Mouse (Mus musculus): ENCODE results near the gene Arhgap15. TPM values are rescaled to one million over a fixed set of nuclear protein-coding genes. Genes with fewer than 3 reads are reported as not detected.
"Not testable (repeated sequence)": the region's sequence is repeated elsewhere in the genome, so short reads cannot be mapped to it uniquely, and the experiment has no call there.

Arhgap15 gene
- polyA plus RNA-seq (2012; rRNA removed), result 0.57 and 0.71 TPM in 2 replicates

DNA sequence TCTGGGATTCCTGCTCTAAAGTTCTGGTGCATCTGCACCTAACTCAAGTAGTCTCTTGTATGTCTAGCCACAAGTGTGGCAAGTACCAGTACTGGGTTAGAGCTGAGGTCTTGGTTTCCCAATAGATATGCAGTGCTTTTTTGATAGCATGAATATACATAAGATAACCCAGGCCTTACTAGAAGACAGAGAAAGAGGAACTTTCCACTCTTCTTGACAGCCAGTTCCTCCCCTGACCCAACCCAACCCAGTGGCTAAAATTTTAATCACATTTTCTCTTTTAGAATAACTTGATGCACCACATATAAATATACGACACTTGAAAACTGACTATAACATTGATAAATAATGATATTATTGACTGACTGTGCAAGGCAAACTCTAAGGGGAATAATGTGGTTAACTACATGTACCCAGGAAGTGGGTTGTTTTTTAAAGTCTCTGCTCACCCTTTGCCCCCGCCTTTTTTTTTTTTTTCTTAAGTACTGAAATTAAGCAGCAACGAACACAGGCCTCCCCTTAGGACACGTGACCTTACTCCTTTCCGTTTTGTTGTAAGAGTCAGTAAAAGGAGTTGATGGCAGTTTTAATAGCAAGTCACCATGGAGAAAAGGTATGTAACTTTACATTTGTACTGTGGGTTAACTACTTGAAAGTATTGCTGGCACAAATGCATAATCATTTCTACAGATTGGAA is at the start of gene Arhgap15:
Arhgap15 (plus strand) TSS at position 538 of the 697 bp plus-strand sequence.
- TF ChIP-seq CTCF (IDR thresholded peaks at IDR 0.05; ENCODE audit: borderline replicate concordance, extremely low read depth, insufficient read depth, insufficient read length), result no peak
- no peak for TF ChIP-seq POLR2A (IDR thresholded peaks at IDR 0.05; ENCODE audit: borderline replicate concordance, extremely low read depth, insufficient read depth, insufficient read length, poor library complexity, severe bottlenecking)
- DNase-seq (ENCODE audit: low read depth), result no peak

DNA sequence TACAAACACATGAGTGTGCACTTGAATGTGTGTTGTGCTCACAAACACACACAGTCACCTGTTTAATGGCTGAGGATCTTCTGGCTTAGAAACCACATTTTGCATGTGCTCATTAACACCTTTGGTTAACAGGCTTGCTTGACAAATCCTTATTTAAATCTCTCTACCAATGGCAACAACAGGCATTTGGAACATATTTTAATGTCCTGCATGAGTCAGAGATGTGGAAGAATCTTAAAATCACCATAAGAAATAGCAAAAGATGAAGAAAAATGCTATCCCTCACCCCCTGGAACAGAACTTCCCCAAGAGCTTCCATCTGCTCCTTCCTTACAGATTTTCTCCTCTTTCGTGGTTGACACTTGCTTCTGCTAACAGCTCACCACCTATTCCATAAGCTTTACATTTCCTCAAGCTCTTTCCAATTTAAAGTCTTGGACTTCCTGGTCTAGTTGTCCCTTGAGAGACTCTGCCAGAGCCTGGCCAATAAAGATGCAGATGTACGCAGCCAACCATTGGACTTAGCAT is 35.9 kb upstream of the Arhgap15 start:
- no peak for DNase-seq (ENCODE audit: low read depth)
- TF ChIP-seq POLR2A (IDR thresholded peaks at IDR 0.05; ENCODE audit: borderline replicate concordance, extremely low read depth, insufficient read depth, insufficient read length, poor library complexity, severe bottlenecking), result no peak
- no peak for TF ChIP-seq CTCF (IDR thresholded peaks at IDR 0.05; ENCODE audit: borderline replicate concordance, extremely low read depth, insufficient read depth, insufficient read length)

DNA sequence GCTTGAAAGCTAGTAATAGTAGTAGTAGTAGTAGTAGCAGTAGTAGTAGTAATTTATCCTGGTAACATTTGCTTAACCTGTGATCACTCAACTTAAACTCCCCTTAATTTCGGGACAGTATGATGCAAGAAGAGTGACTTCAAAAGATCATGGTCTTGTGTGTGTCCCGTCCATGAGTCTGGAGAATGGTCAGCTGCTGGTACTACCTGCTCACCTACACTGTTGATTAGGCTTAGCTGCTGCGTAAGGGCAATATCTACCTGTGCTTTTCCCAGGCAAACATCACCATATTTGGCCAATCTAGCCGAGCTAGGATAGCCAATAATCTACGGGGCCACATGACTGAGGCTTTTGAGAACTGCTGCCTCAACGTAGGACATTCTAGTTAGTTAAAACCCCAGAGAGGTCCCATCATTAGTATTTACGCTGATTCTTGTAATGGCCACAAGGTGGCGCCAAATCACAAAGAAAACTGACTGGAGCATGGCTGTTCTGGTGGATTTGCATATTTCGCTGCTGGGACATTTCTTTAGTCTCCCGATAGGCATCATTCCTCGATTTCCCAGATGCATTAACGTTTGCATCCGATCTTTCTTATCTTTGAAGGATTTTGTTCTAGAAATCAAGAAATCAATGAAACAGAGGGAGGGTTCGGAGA is 26.0 kb upstream of the Arhgap15 start:
- no peak for TF ChIP-seq POLR2A (IDR thresholded peaks at IDR 0.05; ENCODE audit: borderline replicate concordance, extremely low read depth, insufficient read depth, insufficient read length, poor library complexity, severe bottlenecking)
- peak; percentile 82; the same call in 1 of the 2 replicates for TF ChIP-seq CTCF (IDR thresholded peaks at IDR 0.05; ENCODE audit: borderline replicate concordance, extremely low read depth, insufficient read depth, insufficient read length)
- peak; percentile 94 for DNase-seq (ENCODE audit: low read depth)

DNA sequence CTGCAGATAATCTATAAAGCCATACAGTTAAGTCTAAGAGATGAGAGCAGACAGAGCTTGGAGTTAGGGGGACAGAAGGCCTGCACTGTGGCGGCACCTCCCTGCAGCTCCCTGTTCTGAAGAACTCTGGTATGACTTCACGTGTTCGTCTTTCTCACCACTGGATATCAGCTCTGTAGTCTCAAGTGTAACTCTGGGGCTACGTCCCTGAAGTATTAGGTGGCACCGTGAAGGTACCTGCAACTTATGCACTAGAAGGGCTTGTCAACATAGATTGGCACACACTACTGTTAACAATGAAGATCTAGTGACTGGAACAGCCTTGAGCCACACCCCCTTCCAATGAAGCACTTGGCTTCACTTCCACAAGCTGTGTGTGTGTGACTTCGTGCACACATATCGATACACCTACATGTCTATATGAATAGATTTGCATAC is 25.5 kb upstream of the Arhgap15 start:
- DNase-seq (ENCODE audit: low read depth), result no peak
- no peak for TF ChIP-seq POLR2A (IDR thresholded peaks at IDR 0.05; ENCODE audit: borderline replicate concordance, extremely low read depth, insufficient read depth, insufficient read length, poor library complexity, severe bottlenecking)
- no peak for TF ChIP-seq CTCF (IDR thresholded peaks at IDR 0.05; ENCODE audit: borderline replicate concordance, extremely low read depth, insufficient read depth, insufficient read length)

DNA sequence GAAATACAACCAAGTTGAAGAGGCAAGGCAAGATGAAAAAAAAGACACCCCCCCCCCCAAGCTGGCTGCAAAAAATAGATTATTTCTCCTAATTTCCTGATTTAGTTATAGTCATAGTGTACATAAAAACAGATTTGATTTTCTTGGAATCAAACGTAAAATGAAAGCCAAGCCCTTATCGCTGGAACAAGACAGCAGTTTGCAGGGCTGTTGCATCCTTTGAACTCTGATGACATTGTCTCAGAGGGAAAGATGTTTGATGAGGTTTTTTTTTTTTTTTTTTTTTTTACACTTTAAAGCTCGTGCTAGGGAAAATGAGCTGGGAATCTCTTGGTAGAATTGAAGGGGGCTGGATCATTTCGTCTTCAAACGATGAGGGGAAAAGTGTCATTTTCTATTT is 21.4 kb upstream of the Arhgap15 start:
- no peak for DNase-seq (ENCODE audit: low read depth)
- no peak for TF ChIP-seq CTCF (IDR thresholded peaks at IDR 0.05; ENCODE audit: borderline replicate concordance, extremely low read depth, insufficient read depth, insufficient read length)
- TF ChIP-seq POLR2A (IDR thresholded peaks at IDR 0.05; ENCODE audit: borderline replicate concordance, extremely low read depth, insufficient read depth, insufficient read length, poor library complexity, severe bottlenecking), result no peak

DNA sequence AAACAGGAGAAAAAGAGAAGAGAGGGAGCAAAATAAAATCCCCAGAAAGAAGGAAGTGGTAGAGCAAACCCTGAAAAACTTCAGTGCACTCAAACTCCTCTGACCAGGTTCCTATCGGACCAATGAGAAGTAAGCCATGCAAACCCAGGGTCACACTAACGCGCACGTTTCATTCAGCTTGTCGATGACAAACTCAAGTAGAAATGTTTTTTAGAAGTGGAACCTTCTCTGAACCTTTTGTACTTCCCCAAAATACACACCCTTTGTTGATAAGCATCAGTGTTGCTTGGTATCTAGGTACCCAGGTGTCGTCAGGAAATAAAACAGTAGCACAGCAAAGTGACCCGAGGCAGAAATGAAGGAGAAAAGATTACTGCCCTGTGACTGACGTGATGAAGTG is 20.9 kb upstream of the Arhgap15 start:
- TF ChIP-seq POLR2A (IDR thresholded peaks at IDR 0.05; ENCODE audit: borderline replicate concordance, extremely low read depth, insufficient read depth, insufficient read length, poor library complexity, severe bottlenecking) (no peak), CTCF (IDR thresholded peaks at IDR 0.05; ENCODE audit: borderline replicate concordance, extremely low read depth, insufficient read depth, insufficient read length) (no peak)
- DNase-seq (ENCODE audit: low read depth), result no peak

DNA sequence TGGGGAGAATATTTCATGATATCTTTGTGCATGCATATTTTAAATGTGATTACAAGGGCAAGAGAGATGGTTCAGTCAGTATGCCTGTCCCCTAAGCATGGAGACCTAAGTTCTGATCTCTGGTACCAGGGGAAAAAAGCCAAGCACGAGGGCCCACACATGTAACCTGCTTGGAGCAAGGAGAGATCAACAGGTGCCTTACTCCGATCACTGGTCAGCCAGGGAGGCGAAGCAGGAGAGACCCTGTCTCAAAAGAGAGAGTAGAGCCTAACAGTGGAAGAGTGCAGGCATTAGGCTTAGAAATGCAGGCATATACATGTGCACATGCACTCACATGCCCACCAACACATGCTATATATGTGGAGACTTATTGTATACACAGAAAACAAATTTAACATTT is 19.8 kb upstream of the Arhgap15 start:
- TF ChIP-seq POLR2A (IDR thresholded peaks at IDR 0.05; ENCODE audit: borderline replicate concordance, extremely low read depth, insufficient read depth, insufficient read length, poor library complexity, severe bottlenecking) (no peak), CTCF (IDR thresholded peaks at IDR 0.05; ENCODE audit: borderline replicate concordance, extremely low read depth, insufficient read depth, insufficient read length) (no peak)
- no peak for DNase-seq (ENCODE audit: low read depth)

DNA sequence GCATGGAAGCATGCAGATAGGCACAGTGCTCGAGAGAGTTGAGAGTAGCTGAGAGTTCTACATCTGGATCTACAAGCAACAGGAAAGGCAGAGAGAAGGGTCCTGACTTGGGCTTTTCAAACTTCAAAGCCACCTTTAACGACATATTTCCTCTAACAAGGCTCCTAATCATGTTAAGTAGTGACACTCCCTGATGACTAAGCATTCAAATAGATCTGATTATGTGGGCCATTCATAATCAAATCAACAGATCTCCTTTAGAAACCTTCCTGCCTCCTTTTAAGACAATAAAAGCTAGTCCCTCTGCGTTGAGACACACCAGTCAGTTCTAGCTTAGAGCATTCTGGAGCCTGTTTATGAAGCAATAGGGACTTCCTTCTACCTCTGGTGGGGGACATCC is 16.2 kb upstream of the Arhgap15 start:
- DNase-seq (ENCODE audit: low read depth), result no peak
- TF ChIP-seq POLR2A (IDR thresholded peaks at IDR 0.05; ENCODE audit: borderline replicate concordance, extremely low read depth, insufficient read depth, insufficient read length, poor library complexity, severe bottlenecking) (no peak), CTCF (IDR thresholded peaks at IDR 0.05; ENCODE audit: borderline replicate concordance, extremely low read depth, insufficient read depth, insufficient read length) (no peak)

DNA sequence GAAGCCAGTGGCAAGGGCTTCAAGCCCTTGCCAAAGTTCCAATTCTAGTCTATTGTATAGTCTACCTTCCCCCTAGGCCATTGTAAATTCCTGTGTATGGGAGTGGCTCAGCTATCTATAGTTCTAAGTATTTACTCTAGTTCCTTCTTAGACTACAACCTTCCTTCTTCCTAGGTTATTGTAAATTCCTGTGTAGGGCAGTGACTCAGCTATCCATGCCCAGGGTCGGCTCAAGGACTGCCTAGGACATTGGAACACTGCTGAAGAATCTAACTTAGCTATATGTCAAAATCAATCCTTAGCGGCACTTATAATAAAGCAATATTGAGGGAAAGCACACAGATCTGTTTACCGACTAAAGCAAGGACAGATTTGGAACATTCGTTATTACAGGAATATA is 13.6 kb upstream of the Arhgap15 start:
- not testable (repeated sequence) for DNase-seq (ENCODE audit: low read depth)

DNA sequence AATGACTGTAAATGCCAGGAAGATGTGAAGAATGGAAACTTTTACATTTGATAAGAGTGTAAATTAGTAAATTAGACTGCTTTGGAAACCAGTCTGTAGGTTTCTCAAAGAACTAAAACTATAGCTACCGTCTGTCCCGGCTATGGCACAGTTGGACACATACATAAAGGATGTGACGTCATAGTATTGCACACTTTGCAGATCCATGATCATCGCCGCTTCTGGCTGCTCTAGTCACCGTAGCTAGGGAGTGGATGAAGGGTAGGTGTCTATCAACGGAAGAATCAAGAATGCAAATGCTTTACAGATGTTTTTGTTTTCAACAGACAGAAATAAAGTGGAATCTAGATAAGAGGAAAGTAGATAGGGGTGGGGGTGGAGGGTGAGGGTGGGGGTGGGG is 11.1 kb upstream of the Arhgap15 start:
- TF ChIP-seq POLR2A (IDR thresholded peaks at IDR 0.05; ENCODE audit: borderline replicate concordance, extremely low read depth, insufficient read depth, insufficient read length, poor library complexity, severe bottlenecking), result no peak
- TF ChIP-seq CTCF (IDR thresholded peaks at IDR 0.05; ENCODE audit: borderline replicate concordance, extremely low read depth, insufficient read depth, insufficient read length), result no peak
- no peak for DNase-seq (ENCODE audit: low read depth)

DNA sequence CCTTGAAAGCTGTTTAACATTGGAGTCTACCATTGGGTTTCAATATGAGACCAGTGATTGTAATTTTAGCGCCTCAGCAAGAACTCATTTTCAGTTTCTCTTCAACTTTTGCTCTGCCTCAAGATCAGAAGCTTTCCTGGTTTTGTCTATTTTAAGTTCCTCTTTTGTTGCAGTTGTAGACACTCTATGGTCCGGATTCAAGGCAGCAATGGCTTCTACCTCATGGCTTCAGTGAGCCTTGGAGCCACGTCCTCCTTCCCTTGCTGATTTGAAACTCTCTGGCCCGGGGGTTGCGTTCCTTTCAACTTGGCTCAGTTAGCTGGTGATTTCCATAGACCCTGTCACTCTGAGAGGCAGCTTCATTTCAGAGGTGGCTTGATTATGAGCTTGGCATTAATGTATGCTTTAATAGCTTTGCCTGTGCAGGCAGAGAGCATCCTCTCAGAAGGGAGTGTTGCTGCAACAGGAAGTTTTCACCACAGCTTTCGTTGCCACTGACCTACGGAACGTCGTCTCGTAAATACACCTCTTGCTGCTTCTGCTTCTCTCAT is 10.0 kb upstream of the Arhgap15 start:
- no peak for TF ChIP-seq POLR2A (IDR thresholded peaks at IDR 0.05; ENCODE audit: borderline replicate concordance, extremely low read depth, insufficient read depth, insufficient read length, poor library complexity, severe bottlenecking)
- no peak for DNase-seq (ENCODE audit: low read depth)
